Mouse (Mus musculus) CH12.LX (cell line): ENCODE measurements at regions not wholly inside any gene's neighbourhood (a gene's known extent, or its start where the extent isn't known, plus 50 kb on each side); places are given as distances from the start of the nearest gene placed in this dataset.

Experiments used
- DNase-seq: peaks from one replicate; pipeline ENCODE4 v3.0.0-alpha.2; 2013; ENCODE audit errors: extremely low read depth
- H3K27ac ChIP-seq: 2 replicates; pipeline ENCODE4 v1.5.1; 2012; ENCODE audit warnings: low read depth, mild to moderate bottlenecking, control low read depth, moderate library complexity; ENCODE audit not compliant: insufficient read depth
- H3K27me3 ChIP-seq: replicated peaks from 2 replicates; pipeline ENCODE3; 2012; ENCODE audit warnings: inconsistent platforms
- H3K36me3 ChIP-seq, 2 experiments: replicated peaks in 1 of 2; 2 replicates each; pipeline versions ENCODE3 to v1.6.1; 2012; ENCODE audit warnings: inconsistent platforms in 1 of 2, low read length in 1 of 2, mild to moderate bottlenecking in 1 of 2, mixed read lengths in 1 of 2, moderate library complexity in 1 of 2; ENCODE audit not compliant: control insufficient read depth in 1 of 2, insufficient read depth in 1 of 2
- H3K4me1 ChIP-seq, 2 experiments: 2 replicates each; pipeline ENCODE4 v1.6.1; 2012; ENCODE audit warnings: inconsistent platforms in 1 of 2, moderate library complexity in 1 of 2; ENCODE audit not compliant: insufficient read depth in 2 of 2, control insufficient read depth in 1 of 2
- H3K4me2 ChIP-seq: 2 replicates; pipeline ENCODE4 v1.6.1; 2012; ENCODE audit warnings: low read depth, mild to moderate bottlenecking, control low read depth; ENCODE audit not compliant: poor library complexity, insufficient read depth, severe bottlenecking
- H3K4me3 ChIP-seq, 3 experiments: fragments of 150-350 bp in 1 of 3; sonication (generic) in 1 of 3; replicated peaks in 1 of 3; 2 replicates each; pipeline versions ENCODE3 to v1.5.1; 2011 to 2012; ENCODE audit warnings: low read depth in 2 of 3, low read length in 2 of 3, mild to moderate bottlenecking in 2 of 3, moderate library complexity in 2 of 3, control low read depth in 1 of 3, improper control_type of control experiment in 1 of 3, inconsistent platforms in 1 of 3, mixed read lengths in 1 of 3; ENCODE audit not compliant: poor library complexity in 1 of 3
- H3K79me2 ChIP-seq: replicated peaks from 2 replicates; pipeline ENCODE4 v1.6.1; 2012; ENCODE audit warnings: mild to moderate bottlenecking, moderate library complexity; ENCODE audit not compliant: control insufficient read depth, poor library complexity, insufficient read depth, severe bottlenecking; ENCODE audit errors: extremely low read depth
- H3K9ac ChIP-seq: 2 replicates; pipeline ENCODE4 v1.6.1; 2012; ENCODE audit warnings: low read depth, mild to moderate bottlenecking, control low read depth, moderate library complexity; ENCODE audit not compliant: insufficient read depth
- H3K9me3 ChIP-seq: replicated peaks from 2 replicates; pipeline ENCODE3; 2012; ENCODE audit warnings: low read length, inconsistent platforms, mixed read lengths
- BHLHE40 ChIP-seq: IDR thresholded peaks from 2 replicates; pipeline ENCODE4 v1.6.1; 2011; ENCODE audit warnings: mild to moderate bottlenecking, low read depth, low read length, improper control_type of control experiment
- CHD1 ChIP-seq: IDR thresholded peaks from 2 replicates; pipeline ENCODE4 v1.6.1; 2012; ENCODE audit warnings: low read depth, low read length, improper control_type of control experiment, inconsistent platforms
- CHD2 ChIP-seq: IDR thresholded peaks from 2 replicates; pipeline ENCODE4 v1.6.1; 2011; ENCODE audit warnings: low read length, improper control_type of control experiment
- CTCF ChIP-seq, 2 experiments: IDR thresholded peaks in 1 of 2; conservative IDR thresholded peaks in 1 of 2; 2 replicates each; pipeline ENCODE4 v1.5.1; 2011 to 2012; ENCODE audit warnings: low read depth in 2 of 2, low read length in 2 of 2, improper control_type of control experiment in 1 of 2, inconsistent platforms in 1 of 2, mild to moderate bottlenecking in 1 of 2, moderate library complexity in 1 of 2
- E2F4 ChIP-seq: IDR thresholded peaks from 2 replicates; pipeline ENCODE4 v1.6.1; 2011; ENCODE audit warnings: low read depth, low read length, improper control_type of control experiment; ENCODE audit not compliant: insufficient replicate concordance
- GABPA ChIP-seq: IDR thresholded peaks from 2 replicates; pipeline ENCODE4 v1.6.1; 2012; ENCODE audit warnings: low read depth, low read length, improper control_type of control experiment, inconsistent platforms; ENCODE audit not compliant: insufficient replicate concordance
- HCFC1 ChIP-seq: IDR thresholded peaks from 2 replicates; pipeline ENCODE4 v1.6.1; 2012; ENCODE audit warnings: low read depth, mild to moderate bottlenecking, inconsistent platforms, low read length, improper control_type of control experiment
- JUN ChIP-seq: IDR thresholded peaks from 2 replicates; pipeline ENCODE4 v1.6.1; 2011; ENCODE audit warnings: low read depth, mild to moderate bottlenecking, low read length, improper control_type of control experiment, moderate library complexity; ENCODE audit not compliant: insufficient read depth
- KAT2A ChIP-seq: IDR thresholded peaks from 2 replicates; pipeline ENCODE4 v1.6.1; 2012; ENCODE audit warnings: low read length, improper control_type of control experiment, inconsistent platforms; ENCODE audit not compliant: insufficient replicate concordance
- MAFK ChIP-seq: IDR thresholded peaks from 2 replicates; pipeline ENCODE4 v1.6.1; 2011; ENCODE audit warnings: low read length, improper control_type of control experiment; ENCODE audit not compliant: insufficient replicate concordance
- MAZ ChIP-seq: IDR thresholded peaks from 2 replicates; pipeline ENCODE4 v1.6.1; 2012; ENCODE audit warnings: low read depth, mild to moderate bottlenecking, inconsistent platforms, low read length, improper control_type of control experiment, moderate library complexity
- MYC ChIP-seq: IDR thresholded peaks from 2 replicates; pipeline ENCODE4 v1.6.1; 2011; ENCODE audit warnings: low read depth, mild to moderate bottlenecking, improper control_type of control experiment, low read length
- NELFE ChIP-seq: IDR thresholded peaks from 2 replicates; pipeline ENCODE4 v1.6.1; 2011; ENCODE audit warnings: low read depth, low read length, improper control_type of control experiment
- PAX5 ChIP-seq: IDR thresholded peaks from 2 replicates; pipeline ENCODE4 v1.6.1; 2012; ENCODE audit warnings: low read length, inconsistent platforms, mixed read lengths
- RAD21 ChIP-seq: IDR thresholded peaks from 2 replicates; pipeline ENCODE4 v1.6.1; 2011; ENCODE audit warnings: low read depth, mild to moderate bottlenecking, low read length, improper control_type of control experiment, moderate library complexity
- SIN3A ChIP-seq: IDR thresholded peaks from 2 replicates; pipeline ENCODE4 v1.6.1; 2012; ENCODE audit warnings: low read length, improper control_type of control experiment, inconsistent platforms
- SMC3 ChIP-seq: IDR thresholded peaks from 2 replicates; pipeline ENCODE4 v1.6.1; 2011; ENCODE audit warnings: low read depth, low read length, improper control_type of control experiment
- TCF12 ChIP-seq: IDR thresholded peaks from 2 replicates; pipeline ENCODE4 v1.6.1; 2014; ENCODE audit warnings: low read depth, mild to moderate bottlenecking, inconsistent platforms, low read length, improper control_type of control experiment
- ZC3H11A ChIP-seq: IDR thresholded peaks from 2 replicates; pipeline ENCODE4 v1.6.1; 2012; ENCODE audit warnings: low read depth, mild to moderate bottlenecking, inconsistent platforms, low read length, improper control_type of control experiment
- dilution Hi-C: fragments of 300-500 bp; cut with MboI; formaldehyde crosslinking; loops from 2 replicates; pipeline ENCODE4 v1.14.3; 2020; ENCODE audit warnings: low sequenced_read_pairs; ENCODE audit not compliant: extremely low pct_unique_long_range_greater_than_20kb, extremely low pct_ligation_motif_present
- in situ Hi-C: fragments of 300-500 bp; cut with MboI; formaldehyde crosslinking; loops from 3 replicates; pipeline ENCODE4 v1.14.3; 2019; ENCODE audit warnings: low sequenced_read_pairs, low pct_ligation_motif_present, low pct_unique_long_range_greater_than_20kb, mixed read lengths

- TF ChIP-seq BHLHE40 (no peak), KAT2A (no peak), MAZ (no peak), SMC3 (no peak), ZC3H11A (no peak), MAFK (no peak), E2F4 (no peak), CHD1 (no peak)
- in situ Hi-C loops: no loop called here
- no peak overlapping the region for H3K27ac ChIP-seq
Observed at GRCm38 (mm10) chr2:137598136-137598535, 481.7 kb upstream of the Jag1 start.

GRCm38 (mm10) chr2:137594509-137594908 is 478.1 kb upstream of the Jag1 start:
- H3K36me3 ChIP-seq: no peaks in the 10 kb centered on the region
- H3K9ac ChIP-seq: no peak overlapping the region
- in situ Hi-C loops (no loop called here), dilution Hi-C loops (no loop called here)
- DNase-seq: no peak
- no peak overlapping the region for H3K27ac ChIP-seq
- H3K4me1 ChIP-seq: no peaks in the 10 kb centered on the region
- H3K27me3 ChIP-seq: no peaks in the 10 kb centered on the region
- H3K9me3 ChIP-seq: peaks cover 23% of the 10 kb centered on the region
- no peak overlapping the region for H3K4me3 ChIP-seq
- no peaks in the 10 kb centered on the region for H3K79me2 ChIP-seq
- H3K4me2 ChIP-seq: no peak overlapping the region
- TF ChIP-seq CHD2: no peak
- no peak for TF ChIP-seq JUN
- no peak for TF ChIP-seq CTCF (conservative IDR thresholded peaks at IDR 0.05 in 1 of 2, IDR thresholded peaks at IDR 0.05 in 1 of 2; ENCODE audit: low read depth in 2 of 2, low read length in 2 of 2)
- no peak for TF ChIP-seq HCFC1
- no peak for TF ChIP-seq TCF12
- no peak for TF ChIP-seq RAD21
- no peak for TF ChIP-seq SIN3A
- TF ChIP-seq PAX5: no peak
- no peak for TF ChIP-seq KAT2A
- no peak for TF ChIP-seq MYC
- no peak for TF ChIP-seq MAFK
- no peak for TF ChIP-seq NELFE
- TF ChIP-seq GABPA: no peak

More at GRCm38 (mm10) chr2:137598136-137598535, 481.7 kb upstream of the Jag1 start:
- Histone ChIP-seq H3K9me3 (peaks cover 24% of the 10 kb centered on the region), H3K27me3 (no peaks in the 10 kb centered on the region), H3K4me2 (no peak overlapping the region), H3K79me2 (no peaks in the 10 kb centered on the region), H3K36me3 (no peaks in the 10 kb centered on the region), H3K4me1 (no peaks in the 10 kb centered on the region), H3K4me3 (no peak overlapping the region), H3K9ac (no peak overlapping the region)
- DNase-seq: no peak
- dilution Hi-C loops: no loop called here
